Mouse (Mus musculus): ENCODE measurements around the gene Mycl.

Gene Mycl

DNA sequence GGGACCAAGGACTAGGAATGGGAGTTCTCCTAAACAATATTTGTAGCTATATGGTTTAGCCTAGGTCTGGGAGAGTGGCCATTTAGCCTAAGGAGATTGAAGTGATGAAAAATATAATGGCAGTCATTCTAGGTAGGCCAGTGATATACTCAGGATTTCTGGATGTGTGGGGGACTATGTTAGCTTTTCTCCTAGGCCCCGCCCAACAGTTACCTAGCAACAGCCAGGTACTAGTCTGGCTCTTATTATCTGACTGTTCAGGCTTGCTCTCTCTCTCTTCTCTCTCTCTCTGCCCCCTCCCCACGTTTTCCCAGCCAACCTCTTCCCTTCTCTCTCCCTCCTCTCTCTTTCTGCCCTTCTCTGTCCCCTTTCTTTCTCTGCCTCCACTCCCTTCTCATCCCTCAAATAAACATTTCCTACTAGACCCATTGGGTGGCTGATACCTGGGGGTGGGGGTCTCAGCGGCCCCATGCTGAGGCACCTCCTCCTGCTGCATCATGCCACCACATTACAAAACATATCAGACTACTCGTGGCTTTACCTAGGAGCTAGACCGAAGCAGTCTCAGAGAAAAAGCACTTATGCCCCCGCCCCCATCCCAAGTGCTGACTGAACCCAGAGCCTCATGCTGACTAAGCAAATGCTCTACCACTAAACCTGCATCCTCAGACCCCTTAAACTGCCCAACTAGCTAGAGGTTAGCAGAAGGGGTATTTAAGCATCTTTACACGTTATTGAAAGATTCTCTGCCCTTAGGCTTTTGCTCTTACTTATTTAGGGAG, 19.2 kb downstream of the Mycl start:
- no peak for DNase-seq (ENCODE audit: low spot score in 2 of 2)

DNA sequence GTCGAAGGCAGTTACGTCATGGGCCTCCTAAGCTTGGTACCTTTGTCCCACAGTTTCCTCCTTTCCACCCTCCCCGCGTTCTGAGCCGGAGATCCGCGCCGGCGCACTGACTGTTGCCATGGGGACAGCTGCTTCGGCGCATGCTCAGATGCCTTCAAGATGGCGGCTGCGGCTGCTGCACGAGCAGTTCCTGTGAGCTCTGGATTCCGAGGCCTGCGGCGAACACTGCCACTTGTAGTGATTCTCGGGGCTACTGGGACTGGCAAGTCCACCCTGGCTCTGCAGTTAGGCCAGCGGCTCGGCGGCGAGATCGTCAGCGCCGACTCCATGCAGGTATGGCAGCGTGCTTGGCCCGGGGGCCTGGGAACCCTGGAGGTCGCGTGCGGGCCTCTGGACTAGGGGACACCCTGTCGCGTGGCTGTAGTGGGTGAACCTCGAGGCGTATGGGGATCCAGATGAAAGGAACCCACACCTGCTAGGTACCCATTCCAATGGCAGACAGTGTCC, 21.1 kb downstream of the Mycl start, which contains the start of gene Trit1:
Trit1 (plus strand) TSS at position 147 of the 507 bp plus-strand sequence.
- DNase-seq (ENCODE audit: low spot score in 2 of 2), result peak; percentile 90 to 92

DNA sequence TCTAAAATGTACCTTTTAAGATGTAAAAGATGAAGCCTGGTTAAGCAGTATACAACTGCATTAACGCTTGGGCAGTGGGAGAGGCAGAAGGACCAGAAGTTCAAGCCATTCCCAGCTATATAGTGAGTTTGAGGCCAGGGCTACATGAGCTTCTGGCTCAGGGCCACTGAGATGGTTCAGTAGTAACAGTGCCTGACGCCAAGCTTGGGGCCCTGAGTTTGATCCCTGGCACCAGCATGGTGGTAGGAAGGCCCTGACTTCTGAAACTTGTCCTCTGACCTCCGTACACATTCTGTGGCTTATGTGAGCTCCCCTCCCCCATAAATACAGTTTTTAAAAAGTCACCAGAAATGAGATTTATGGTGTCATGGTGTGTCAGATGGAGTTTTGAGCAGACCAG, 26.1 kb downstream of the Mycl start:
- DNase-seq (ENCODE audit: low spot score in 2 of 2), result no peak

DNA sequence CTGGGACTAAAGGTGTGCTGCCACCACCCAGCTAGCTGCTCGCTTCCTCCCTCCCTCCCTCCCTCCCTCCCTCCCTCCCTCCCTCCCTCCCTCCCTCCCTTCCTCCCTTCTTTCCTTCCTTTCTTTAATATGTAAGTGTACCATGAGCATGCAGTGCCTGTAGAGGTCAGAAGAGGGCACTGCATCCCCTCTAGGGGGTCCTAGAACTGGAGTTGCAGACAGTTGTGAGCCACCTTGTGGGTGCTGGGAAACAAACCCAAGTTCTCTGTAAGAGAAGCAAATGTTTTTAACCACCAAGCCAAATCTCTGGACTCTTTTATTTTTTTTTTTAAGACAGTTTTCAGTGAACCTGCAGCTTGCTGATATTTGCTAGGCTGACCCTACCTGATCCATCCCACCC, 27.4 kb downstream of the Mycl start:
- no peak for DNase-seq (ENCODE audit: low spot score in 2 of 2)

DNA sequence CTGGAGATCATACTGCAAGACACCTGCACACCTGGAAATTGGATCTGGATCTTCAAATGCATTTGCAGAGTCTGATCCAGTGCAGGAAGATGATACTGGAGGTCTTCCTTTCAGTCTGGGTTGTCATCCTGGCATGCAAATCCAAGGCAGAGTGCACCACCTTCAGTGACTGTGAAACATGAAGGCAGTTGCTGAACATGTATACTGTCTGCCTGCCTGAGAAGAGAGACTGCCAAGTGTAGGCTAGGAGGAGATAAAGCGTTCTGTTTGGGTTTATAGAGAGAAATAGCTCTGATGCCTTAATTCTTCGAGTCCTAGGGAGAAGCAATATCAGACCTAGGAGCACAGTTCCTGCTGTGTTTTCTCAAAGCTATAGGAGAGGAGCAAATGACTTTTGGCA, 30.0 kb downstream of the Mycl start:
- DNase-seq (ENCODE audit: low spot score in 2 of 2), result no peak

DNA sequence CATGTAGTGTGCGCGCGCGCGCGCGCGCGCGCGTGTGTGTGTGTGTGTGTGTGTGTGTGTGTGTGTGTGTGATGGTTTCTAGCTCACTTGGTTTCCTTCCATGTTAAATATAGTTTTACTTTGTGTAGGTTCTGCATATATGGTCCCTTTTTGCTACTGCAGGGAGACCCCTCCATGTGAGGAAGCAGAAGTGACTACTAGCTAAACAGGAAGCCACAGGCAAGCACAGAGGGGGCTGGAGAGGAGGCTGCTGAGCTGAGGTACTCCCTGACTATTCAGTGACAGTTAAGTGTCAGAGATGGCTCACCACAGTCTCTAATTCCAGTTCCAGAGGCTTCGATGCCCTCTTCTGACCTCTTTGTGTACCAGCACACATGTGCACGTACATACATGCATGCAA, 30.7 kb downstream of the Mycl start:
- no peak for DNase-seq (ENCODE audit: low spot score in 2 of 2)

DNA sequence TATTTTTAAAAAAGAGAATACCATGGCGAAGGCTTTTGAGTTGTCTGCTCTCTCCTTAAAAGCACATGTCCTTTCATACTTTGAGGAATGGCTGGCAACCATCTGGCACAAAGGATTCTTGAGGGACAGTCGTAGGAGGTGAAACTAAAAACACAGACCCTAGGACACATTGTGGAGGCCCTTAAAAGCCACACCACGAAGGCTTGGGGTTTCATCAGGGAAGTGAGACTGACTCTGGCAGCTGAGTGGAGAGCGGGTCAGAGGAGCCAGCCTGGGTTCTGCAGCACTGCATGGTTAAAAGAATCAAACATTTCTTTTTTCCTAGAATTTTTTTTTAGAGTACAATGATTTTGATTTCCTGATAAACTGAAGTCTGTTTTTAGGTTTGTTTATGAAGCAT, 31.1 kb downstream of the Mycl start:
- DNase-seq (ENCODE audit: low spot score in 2 of 2), result no peak

DNA sequence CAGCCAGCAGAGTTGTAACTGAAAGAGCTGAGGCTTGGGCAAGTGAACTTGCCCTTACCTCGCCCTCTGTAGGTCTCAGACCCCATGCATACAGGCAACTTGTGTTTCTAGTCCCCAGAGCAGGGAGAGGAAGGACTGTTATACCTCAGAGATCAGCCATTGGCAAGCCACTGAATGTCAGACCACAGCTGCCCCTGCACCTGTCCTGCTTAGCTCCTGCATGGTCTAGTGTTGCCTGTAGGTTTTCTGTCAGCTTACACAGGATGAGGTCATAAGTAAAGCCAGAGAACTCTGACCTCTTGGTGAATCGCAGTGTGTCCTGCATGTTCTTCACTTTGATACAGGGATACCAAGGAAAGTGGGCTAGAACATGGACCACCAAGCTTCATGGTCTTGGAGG, 39.4 kb downstream of the Mycl start:
- DNase-seq (ENCODE audit: low spot score in 2 of 2), result no peak

DNA sequence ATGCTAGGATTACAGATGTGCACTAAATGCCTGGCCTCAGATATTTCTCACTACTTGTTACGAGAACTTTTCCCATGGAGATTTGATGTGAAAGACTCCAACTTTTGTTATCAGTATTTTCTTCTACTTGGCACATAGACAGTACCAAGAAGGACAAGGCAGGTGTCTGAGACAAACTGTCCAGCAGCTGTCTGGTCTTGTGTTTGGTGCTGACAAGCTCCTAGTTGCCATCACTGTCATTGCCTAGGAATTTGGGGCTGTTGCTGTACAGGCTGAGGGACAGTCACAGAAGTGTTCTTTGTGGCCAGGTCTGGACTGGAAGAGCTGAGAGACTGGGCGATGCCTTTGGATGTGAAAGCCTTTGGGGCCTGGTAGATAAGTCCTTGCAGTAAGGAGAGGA, 40.2 kb downstream of the Mycl start:
- DNase-seq (ENCODE audit: low spot score in 2 of 2), result no peak

DNA sequence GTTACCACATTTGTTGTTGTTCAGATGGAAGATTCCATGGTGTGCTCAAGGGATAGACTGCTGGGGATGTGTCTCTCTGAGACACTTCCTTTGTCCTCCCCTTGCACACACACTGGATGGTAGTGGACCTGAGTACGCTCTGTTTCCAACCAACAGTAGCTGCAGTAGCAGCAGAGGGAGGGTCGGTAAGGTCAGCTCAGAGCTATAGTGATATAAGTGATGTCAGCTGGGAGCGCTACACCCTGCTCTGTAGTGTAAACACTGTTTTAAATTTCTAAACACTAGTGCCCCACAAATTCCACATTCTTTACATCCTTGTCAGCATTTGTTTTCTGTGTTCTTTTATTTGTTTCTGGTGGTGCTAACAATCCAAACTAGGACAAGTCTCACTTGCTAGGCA, 41.3 kb downstream of the Mycl start:
- no peak for DNase-seq (ENCODE audit: low spot score in 2 of 2)

DNA sequence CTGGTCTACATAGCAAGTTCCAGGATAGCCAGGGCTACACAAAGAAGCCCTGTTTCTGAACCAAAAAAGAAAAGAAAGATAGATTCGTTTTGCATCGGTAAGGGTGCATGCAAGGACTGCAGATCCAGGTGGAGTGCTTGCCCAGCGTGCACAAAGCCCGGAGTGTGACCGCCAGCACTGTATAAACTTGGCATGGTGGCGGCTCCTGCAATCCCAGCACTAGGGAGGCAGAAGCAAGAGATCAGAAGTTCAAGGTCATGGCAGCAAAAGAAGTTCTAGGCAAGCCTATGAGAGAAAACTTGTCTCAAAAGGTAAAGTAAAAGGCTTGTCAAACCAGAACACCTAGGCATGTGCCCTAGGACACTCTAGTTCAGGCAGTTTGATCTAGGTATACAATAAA, 45.7 kb downstream of the Mycl start:
- no peak for DNase-seq (ENCODE audit: low spot score in 2 of 2)

DNA sequence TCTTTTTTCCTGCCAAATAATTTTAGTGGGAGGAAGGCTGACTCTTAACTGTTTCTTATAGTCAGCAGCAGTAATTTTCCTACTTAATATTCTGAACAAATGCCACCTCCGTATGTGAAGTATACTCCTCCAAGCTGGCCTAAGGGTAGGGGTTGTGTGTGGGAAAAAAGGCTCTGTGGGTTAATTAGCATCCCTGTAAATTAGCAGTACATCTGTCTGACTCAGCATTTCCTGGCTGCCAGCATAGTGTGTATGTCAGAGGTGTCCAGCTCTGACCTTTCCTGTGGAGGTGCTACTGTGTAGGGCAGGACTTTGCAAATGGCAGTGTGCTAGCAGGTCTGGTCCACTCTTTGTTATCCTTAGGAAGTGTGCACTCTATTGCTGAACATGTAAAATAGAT, 48.4 kb downstream of the Mycl start:
- DNase-seq (ENCODE audit: low spot score in 2 of 2), result no peak

DNA sequence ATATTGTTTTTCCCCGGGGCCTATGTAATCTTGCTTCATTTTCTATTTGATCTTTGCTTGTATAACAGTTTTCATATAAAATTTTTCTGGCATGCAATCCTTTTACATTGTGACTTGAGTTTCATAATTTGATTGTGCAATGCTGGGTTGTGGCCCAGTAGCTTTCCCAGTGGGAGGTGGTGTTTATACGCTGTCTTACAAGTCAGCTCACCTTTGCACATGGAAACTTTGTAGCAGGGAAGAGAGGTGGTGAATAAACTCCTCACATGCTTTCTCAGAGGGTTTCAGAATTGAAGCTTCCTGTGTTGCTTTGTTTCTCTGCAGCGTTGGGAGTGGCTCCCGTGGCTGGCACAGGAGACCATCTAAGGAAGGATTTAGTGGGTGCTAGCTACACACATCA, 49.4 kb downstream of the Mycl start:
- no peak for DNase-seq (ENCODE audit: low spot score in 2 of 2)

DNA sequence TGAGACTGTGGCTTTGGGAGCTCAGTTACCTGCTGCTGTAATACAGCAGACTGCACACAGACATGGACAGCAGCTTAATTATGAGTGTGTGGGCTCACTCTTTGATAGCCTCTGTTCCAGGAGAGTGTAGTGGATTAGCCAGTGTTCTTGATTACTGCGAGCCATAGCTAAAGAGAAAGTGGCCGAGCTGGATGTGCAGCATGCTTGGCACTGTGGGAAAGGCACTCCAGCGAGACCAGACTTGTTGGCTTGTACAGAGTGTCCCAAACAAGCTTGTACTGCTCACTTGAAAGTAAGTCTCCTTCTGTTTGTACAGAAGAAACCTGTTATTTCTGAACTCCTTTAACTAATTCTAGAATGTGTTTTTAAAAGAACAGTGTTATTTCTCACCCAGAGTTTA, 50.8 kb downstream of the Mycl start:
- DNase-seq (ENCODE audit: low spot score in 2 of 2), result no peak

DNA sequence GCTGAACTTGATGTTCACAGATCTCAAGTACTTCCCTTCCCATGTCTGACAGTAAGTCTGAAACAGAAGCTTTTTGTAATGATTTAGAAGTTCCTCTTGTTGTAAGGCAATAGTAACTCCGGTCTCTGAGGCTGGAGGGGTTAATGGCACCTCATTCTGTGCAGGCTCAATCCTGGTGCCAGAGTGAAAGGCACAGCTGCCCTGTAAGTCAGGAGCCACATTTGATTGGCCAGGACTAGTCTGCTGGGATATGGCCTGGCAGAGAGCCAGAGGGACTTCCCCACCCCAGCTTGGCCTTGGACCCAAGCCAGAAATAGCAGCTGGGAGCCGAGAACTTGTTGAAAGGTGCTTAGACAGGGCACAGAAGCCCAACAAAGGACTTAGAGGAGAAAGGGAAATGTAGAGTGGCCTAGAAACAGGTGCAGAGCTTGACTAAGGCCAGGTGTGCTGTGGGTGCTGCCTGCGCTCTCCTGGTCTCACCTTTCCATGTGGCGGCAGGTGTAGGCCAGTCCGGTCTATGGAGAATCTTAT, 55.3 kb downstream of the Mycl start:
- peak; percentile 45 to 50 for DNase-seq (ENCODE audit: low spot score in 2 of 2)
